ENCODE assay signal across 27 mouse cellular contexts in genomic region chrX:133618222-133618621, GRCm38 (mm10).
"Had no signal": no experiment of that assay in that cellular context is flagged by ENCODE, and none has a peak within 500 bp of the region (broad histone marks: within the 10 kb centered on the region; RNA-seq: fewer than 3 reads in every experiment).

No protein-coding gene starts in this region.

- H3K9ac ChIP-seq: limb, embryonic 12.5 days; limb, embryonic 13.5 days; limb, embryonic 15.5 days; liver, embryonic 12.5 days; liver, embryonic 13.5 days; liver, embryonic 14.5 days; liver, embryonic 15.5 days; liver, postnatal 0 days; lung, embryonic 14.5 days; lung, embryonic 15.5 days; midbrain, embryonic 12.5 days; midbrain, embryonic 13.5 days; midbrain, embryonic 15.5 days had no signal

- H3K9me3 ChIP-seq: limb, embryonic 10.5 days; limb, embryonic 12.5 days; limb, embryonic 13.5 days; limb, embryonic 15.5 days; liver, embryonic 12.5 days; liver, embryonic 13.5 days; liver, embryonic 15.5 days; lung, embryonic 15.5 days; megakaryocyte, embryonic 14.5 days; midbrain, embryonic 10.5 days; midbrain, embryonic 12.5 days; midbrain, embryonic 13.5 days; midbrain, embryonic 15.5 days had no signal

- H3K36me3 ChIP-seq: limb, embryonic 10.5 days; limb, embryonic 12.5 days; limb, embryonic 13.5 days; limb, embryonic 15.5 days; liver, embryonic 12.5 days; liver, embryonic 13.5 days; liver, embryonic 15.5 days; lung, embryonic 15.5 days; midbrain, embryonic 10.5 days; midbrain, embryonic 12.5 days; midbrain, embryonic 13.5 days; midbrain, embryonic 15.5 days had no signal

- H3K27ac ChIP-seq: limb, embryonic 10.5 days; limb, embryonic 12.5 days; limb, embryonic 13.5 days; limb, embryonic 15.5 days; liver, embryonic 12.5 days; liver, embryonic 13.5 days; liver, embryonic 14.5 days; liver, embryonic 15.5 days; lung, embryonic 15.5 days; macrophage; midbrain, embryonic 10.5 days; midbrain, embryonic 12.5 days; midbrain, embryonic 13.5 days; midbrain, embryonic 15.5 days had no signal

- H3K4me3 ChIP-seq: limb, embryonic 10.5 days; limb, embryonic 12.5 days; limb, embryonic 13.5 days; limb, embryonic 15.5 days; liver, embryonic 12.5 days; liver, embryonic 13.5 days; liver, embryonic 15.5 days; lung, embryonic 15.5 days; megakaryocyte, embryonic 14.5 days; midbrain, embryonic 10.5 days; midbrain, embryonic 12.5 days; midbrain, embryonic 13.5 days; midbrain, embryonic 15.5 days; myocyte had no signal

- H3K27me3 ChIP-seq: limb, embryonic 12.5 days; limb, embryonic 13.5 days; limb, embryonic 15.5 days; liver, embryonic 12.5 days; liver, embryonic 13.5 days; liver, embryonic 15.5 days; lung, embryonic 15.5 days; megakaryocyte, embryonic 14.5 days; midbrain, embryonic 12.5 days; midbrain, embryonic 13.5 days; midbrain, embryonic 15.5 days had no signal

- H3K4me1 ChIP-seq: limb, embryonic 10.5 days; limb, embryonic 12.5 days; limb, embryonic 13.5 days; limb, embryonic 15.5 days; liver, embryonic 12.5 days; liver, embryonic 13.5 days; liver, embryonic 15.5 days; lung, embryonic 15.5 days; megakaryocyte, embryonic 14.5 days; midbrain, embryonic 10.5 days; midbrain, embryonic 12.5 days; midbrain, embryonic 13.5 days; midbrain, embryonic 15.5 days had no signal

- DNase-seq: left cerebral cortex, postnatal 4 days; liver; liver, embryonic 13.5 days; liver, postnatal 0 days; lung, adult 18-20 months; lung, adult 2 months; lung, embryonic 14.5 days; lung, postnatal 10 days; lung, postnatal 14 days; lung, postnatal 36 days; lung, postnatal 4 days; midbrain, embryonic 14.5 days had no signal
